Mouse (Mus musculus) urinary bladder, postnatal 14 days (tissue): Measurements from ENCODE around the gene Tbl2.

ENCODE experiments used
- DNase-seq: peaks from one replicate; pipeline ENCODE4 v3.0.0; 2021; ENCODE audit warnings: low spot score

The Tbl2 gene

DNA sequence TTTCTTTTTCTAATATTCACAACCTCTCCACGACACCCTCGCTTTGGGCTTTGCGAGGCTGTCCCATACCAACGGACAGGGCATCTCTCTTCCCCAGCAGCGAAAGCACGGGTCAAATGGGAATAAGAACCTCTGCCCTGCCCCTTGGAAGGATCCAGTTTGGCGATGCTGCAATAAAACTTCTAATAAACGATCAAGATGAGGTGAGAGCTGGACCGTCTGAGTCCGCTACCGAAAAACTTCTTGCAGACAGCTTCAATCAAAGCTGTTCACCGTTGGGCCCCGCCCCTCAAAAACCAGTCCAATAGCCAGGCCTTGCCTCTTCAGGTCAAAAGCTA, 773 bp upstream of the Tbl2 start:
- DNase-seq, result no peak

DNA sequence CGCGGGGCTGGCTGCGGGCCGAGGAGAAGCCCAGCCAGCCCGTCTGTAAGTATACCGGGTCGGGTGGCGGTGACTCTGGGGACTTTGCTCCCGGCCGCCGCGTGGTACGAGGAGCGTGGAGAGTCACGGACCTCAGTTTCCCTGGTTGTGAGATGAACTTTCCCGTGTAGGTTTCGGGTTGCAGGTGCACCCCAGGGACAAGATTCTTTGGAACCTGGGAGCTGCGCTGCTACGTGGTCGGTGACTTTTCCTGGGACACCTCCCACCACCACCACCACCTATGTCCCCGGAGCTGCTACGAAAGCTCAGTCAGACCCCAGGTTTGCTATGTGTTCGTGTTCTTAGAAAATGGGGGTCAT, 342 bp downstream of the Tbl2 start:
- no peak for DNase-seq

DNA sequence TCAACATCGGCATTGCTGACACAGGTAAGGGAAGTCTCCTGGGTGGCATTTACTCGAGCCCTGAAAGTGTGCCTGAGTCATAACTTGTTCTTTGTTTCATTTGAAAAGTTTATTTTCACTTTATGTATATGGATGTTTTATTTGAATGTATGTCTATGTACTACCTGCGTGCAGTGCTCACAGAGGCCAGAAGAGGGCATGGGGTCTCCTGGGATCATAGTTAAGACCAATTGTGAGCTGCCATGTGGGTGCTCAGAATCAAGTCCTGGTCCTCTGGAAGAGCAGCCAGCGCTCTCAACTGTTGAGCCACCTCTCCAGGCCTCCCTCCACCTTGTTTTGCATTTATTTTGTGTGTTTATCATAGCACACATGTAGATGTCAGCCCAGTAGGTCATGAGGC, 7.0 kb downstream of the Tbl2 start:
- no peak for DNase-seq

DNA sequence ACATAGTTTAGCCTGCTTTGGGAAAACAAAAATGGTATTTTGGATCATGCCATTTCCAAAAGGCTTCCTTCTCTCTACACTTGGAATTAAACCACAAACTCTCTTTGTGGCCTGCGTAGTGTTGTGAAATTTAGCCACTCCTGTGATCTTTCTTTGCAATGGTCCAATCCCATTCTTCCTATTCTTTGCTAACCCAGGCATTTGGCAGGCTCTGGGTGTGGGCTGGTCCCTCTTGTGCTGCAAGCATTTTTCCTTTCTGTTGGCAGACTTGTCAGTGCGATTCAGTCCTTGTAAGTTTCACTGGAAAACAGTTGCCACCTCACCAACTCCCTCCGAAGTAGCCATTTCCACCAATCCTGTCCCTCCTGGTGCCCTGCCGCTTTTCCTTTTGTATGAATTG, 11.8 kb downstream of the Tbl2 start:
- DNase-seq, result peak; percentile 43

DNA sequence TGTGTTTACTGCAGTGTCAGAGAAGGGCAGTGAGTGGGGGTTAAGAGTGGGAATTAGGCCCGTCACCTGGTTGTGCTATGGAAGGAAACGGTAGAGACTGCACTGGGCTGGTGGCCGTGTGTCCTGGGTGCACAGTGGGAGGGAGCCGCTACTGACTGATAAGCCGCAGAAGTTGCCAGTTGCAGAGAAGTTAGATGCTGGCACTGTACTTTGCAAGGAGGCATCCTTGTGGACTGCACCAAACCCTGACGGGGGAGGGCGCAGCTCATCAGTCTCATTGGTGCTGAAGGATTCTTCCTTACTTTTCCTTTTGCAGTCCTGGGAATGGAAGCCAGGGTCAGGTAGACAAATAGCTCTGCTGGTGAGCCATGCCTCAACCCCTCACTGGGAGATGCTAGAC, 12.2 kb downstream of the Tbl2 start:
- no peak for DNase-seq

DNA sequence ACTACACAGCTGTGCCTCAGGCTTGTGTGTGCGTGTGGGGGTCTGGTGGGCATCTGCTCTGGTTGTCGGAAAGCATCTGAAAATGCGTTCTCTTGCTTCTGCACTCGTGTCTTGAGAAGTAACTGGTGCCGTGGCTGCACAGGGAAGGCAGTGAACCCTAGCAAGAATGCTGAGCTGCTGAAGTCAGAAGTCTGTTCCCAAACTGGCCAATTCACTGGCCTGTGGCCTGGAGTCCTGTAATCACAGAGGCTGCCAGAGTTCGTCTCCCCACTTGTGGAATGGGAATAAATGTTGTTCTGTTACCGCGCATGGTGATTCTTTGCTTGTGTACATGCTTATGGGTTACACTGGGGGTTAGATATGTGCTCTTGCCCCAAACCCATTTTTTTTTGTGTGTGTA, 12.9 kb downstream of the Tbl2 start:
- DNase-seq, result no peak

DNA sequence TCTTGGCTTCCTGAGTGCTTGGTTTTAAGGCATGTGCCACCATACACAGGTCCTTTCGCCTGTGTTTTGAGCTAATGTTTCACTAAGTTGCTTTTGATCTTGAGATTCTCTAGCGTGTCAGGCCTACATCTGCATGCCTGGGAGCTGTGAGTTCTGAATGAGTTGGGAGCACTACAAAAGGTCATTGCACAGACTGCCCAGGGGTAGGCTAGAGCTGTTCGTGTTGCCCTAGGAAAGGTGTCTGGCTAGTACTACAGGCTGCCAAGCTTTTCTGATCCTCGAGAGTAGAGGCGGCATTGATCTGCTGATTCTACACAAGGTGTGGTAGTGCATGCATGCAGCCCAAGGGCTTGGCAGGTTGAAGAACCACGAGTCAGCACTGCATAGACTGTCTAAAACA, 13.4 kb downstream of the Tbl2 start:
- DNase-seq, result no peak

DNA sequence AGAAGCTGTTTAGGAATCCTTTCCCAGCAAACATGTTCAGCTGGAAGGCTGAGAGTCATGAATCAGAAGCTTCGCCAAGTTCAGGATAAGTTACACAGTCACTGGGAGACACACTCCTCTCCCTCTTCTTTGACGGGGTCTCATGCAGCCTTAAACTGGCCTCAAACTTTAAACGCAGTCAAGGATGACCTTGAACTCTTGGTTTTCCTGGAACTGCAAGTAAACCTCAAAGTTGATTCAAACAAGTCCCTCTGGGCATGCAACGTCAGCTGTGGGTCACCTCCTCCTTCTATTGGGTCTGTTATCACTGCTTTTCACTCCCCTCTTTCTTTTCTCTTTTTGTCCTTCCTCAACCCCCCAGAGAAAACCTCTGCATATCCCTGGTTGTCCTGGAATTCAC, 17.5 kb downstream of the Tbl2 start:
- no peak for DNase-seq

DNA sequence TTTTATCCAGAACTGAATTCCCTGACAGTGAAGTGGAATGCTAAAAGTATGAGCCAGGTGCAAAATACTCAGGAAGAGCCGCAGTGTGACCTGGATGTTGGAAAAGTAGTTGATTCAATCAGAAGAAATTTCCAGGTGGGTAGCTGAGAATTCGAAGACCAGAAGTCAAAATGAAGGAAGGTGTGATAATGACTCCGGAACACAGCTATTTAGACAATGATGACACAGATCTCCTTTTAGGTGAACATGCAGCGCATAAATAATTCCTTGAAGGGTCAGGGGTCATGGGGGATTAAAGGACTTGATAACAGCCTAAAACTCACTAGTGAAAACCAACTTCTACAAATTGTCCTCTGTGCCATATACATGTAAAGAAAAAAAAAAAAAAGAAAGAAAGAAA, 18.0 kb downstream of the Tbl2 start:
- DNase-seq, result no peak

DNA sequence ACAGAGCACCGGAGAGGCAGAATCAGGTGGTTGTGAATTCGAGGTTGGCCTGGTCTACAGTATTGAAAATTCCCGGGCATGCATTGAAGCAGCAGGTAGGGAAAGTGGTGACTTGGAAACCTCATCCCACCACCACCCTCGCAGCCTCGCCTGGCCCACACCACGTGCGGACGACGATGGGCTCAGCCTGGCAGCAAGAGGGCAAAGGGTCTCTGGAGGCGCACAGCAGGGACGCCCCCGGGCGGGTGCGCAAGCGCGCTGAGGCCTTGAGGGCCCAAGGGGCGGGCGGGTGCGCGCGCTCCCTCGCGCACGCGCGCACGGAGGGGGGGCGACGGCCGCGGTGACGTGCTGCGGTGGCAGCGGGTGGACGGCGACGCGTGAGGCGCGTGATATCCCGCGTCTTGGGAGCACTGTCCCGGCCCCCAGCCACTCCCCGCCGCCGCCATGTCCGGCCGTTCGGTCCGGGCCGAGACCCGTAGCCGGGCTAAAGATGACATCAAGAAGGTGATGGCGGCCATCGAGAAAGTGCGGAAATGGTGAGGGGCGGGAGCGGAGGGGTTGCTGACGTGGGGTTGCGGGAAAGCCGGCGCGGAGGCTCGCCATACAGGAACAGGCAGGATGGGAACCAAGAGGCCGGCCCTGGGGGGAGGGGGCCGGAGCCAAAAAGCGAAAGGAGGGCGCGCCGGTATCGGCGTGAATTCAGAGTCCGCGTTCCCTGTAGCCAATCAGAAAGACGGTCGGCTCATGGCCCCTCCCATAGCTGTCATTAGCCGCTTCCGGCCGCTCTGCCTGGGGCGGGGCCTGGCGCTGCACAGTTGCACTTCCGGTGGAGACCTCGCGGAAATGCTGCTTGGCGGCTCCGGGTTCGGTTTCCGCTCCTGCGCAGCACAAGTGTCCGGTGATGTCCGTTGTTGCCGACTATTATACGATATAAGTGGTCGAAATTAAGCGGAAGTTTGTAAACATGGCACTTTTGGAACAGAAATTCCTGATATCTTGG, 18.9 kb downstream of the Tbl2 start, which contains the start of gene Bcl7b:
Bcl7b (plus strand) TSS at position 221 of the 1,000 bp plus-strand sequence.
- peak; percentile 97 for DNase-seq

DNA sequence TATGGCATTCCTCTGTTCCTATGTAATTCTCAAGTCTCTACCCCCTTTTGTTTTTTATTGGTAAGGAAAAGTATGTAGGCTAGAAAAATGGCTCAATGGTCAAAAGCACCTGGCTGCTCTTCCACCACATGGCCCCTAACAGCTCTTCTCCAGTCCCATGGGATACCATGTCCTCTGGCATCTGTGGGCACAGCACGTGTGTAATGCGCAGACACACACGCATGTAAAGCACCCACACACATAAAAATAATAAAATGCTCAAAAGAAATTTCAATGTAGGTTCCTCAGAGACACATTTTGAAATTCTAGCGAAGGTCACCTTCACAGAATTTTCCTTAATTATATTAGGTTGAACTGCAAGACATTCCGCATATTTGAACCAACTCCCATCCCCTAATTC, 20.0 kb downstream of the Tbl2 start:
- no peak for DNase-seq

DNA sequence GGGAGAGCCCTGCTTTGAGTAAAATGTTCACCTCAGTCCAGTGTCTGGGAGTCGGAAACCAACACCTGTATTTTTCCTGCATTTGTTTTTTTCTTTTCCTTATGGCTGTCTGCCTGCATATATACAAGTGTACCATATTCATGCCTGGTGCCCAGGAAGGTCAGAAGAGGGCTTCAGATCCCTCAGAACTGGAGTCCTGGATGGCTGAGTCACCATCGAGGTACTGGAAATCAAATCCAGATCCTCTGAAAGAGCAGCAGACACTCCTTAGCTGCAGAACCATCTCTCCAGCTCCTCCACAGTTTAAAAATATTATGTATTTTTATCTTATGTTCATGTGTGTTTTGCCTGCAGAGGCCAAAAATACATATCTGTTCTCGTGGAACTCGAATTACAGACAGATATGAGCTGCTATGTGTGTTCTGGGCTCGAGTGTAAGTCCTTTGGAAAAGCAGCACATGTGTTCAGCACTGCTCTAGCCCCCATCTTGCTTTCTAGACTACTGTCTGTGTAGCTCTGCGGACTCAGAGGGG, 22.3 kb downstream of the Tbl2 start:
- DNase-seq, result no peak

DNA sequence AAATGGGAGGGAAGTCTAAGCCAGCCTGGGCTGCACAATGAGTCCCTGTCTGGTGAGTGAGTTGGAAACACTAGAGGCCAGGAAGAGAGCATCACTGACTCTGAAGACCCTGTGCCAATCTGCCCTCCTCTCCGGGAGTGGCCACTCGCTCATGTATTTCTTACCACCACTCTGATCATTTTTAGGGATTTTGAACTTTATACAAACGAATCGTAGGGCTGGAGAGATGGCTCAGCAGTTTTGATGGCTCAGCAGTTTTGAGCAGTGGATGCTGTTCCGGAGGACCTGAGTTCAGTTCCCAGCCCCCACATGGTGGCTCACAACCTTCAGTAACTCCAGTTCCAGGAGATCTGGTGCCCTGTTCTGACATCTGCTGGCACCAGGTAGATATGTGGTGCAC, 23.5 kb downstream of the Tbl2 start:
- DNase-seq, result no peak

DNA sequence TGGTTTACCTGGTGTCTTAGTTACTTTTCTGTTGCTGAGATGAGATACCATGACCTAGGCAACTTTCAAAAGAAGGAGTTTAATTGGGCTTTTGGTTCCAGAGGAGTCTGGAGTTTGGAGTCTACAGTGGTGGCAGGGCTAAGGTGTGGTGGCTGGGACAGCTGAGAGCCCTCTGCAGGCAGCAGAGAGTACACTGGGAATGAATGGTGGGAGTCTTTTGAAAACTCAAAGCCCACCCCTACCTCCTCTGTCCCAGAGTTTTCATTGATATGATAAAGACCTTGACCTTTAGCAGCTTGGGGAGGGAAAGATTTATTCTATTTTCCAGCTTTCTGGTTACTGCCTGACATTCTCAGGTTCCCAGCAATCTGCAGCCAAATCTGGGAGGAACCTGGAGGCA, 25.6 kb downstream of the Tbl2 start:
- no peak for DNase-seq

DNA sequence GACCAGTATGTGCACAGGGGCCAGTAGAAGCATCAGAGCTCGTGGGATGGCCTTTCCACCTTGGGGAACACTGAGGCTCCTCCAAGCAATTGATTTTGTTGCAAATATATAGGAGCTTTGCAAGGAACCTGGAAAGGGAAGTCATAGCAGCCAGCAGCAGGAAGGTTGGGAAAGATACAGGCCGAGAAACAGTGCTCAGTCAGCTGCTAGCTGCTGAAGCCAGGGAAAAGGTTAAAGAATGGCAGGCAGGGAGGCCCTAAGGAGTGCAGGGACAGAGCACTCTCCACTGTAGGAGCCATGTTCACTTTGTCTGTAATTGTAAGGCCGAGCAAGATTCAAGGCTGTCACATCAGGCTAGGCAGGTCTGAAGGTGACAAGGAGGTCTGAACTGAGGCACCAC, 29.1 kb downstream of the Tbl2 start:
- no peak for DNase-seq

DNA sequence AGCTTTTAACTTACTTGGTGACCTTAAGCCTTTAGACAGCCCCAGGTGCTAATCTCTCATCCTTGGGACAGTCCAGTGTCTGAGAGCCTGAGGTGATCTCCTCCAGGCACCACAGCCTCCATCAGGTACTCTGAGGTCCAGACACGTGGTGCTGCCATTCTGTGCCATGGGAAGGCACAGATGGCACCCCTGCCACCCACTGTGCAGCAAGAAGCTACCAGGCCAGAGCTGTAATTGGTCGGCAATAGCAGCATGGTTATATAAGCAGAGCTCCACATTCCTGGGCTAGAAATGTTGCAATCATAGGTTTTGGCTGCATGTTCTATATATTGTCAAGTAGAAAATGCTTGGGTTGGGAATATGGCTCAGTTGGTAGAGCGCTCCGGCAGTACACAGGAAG, 29.5 kb downstream of the Tbl2 start:
- DNase-seq, result no peak

DNA sequence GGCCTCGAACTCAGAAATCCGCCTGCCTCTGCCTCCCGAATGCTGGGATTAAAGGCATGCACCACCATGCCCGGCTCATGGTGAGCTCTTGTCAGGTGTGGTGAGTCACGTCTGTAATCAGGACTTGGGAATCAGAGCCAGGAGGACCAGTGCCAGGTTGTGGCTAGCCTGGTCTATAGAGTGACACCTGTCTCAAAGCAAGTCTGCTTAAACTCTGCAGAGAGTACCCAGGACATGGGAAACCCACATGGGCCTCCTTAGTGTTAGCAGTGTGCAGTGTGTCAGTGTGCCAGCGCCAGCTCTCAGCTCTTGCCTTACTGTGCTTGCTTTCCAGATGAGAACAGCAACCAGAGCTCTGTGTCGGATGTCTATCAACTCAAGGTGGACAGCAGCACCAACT, 30.2 kb downstream of the Tbl2 start:
- DNase-seq, result no peak

DNA sequence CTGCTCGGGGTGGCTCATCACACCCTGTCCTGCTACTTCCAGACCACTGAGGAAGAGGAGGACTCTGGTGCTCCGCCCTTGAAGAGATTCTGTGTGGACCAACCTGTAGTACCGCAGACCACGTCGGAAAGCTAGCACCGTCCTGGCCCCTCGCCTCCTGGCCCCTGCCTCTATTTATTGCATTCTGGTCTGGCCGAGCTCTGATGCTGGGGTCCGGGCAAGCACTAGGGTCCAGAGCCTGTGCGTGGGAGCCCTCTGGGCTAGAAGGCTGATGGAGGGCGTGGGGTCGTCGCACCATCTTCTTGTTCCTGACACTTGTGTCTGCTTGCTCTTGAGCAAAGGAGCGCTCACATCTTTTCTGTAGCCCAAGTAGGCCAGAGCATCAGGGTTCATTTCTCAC, 31.3 kb downstream of the Tbl2 start:
- DNase-seq, result no peak

DNA sequence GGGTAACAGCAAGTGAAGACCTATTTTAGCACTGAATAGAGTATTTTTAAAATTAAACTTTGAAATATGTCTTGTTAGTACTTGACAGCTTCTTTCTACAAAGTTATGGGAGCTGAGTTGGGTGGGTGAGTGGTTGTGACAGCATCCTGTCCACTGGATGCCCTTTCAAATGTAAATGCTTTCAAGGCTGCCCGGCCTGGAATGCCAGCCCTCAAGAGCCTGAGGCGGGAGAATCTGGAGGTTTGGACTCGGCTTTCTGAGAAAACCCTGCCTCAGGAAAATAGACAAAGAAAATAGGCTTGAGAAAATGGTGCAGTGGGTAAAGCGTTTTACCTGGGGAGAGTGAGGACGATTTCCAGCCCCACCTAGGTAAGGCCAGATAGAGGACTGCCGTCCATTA, 32.3 kb downstream of the Tbl2 start:
- DNase-seq, result no peak

DNA sequence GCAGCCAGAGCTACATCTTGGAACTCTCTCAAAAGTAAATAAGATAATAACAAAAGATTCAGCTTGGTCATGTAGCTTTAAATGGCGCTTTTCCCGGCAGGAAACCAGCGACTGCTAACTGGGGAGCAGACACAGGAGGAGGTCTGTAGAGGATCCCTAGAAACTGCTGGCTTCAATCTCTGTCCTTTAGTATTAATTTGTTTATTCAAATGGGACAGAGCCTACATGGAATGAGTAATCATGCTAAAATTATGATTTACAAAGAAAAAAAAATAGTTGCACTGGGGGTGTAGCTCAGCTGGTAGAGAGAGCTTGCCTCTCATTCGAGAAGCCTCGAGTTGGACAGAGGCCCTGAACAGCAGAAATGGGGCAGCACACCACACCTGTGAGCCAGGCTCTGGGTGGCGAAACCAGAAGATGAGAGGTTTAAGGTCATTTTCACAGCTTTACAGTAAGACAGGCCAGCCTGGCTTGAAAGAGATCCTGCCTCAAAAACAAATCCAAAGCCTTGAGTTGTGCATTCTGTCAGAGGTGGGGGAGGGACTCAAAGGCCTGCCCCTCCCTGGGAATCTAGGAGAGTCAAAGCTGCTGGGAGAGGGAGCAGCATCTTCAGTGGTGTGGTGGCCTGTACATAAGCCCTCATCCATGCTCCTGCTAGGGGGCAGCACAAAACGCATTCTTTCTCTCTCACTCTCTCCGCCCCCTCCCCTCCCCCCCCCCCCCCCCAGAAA, 33.8 kb downstream of the Tbl2 start:
- peak; percentile 19 for DNase-seq

DNA sequence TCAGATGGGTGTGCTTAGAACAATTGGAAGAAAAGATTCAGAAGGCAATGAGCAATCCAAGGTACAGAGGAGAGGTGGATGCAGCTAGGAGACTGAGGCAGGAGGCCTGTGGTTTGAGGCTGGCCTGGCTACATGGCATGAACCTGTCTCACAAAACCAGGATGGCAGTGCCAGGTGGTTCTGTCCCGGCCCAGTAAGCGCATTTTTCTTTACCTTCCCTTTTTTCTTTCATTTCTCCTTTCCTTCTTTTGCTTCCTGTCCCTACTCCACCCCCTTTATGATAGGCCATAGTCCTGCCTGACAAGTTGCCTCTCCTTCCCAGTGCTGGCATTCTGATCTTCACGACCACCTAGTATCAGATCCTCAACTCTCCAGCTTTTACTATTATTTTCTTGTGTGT, 35.6 kb downstream of the Tbl2 start:
- no peak for DNase-seq

DNA sequence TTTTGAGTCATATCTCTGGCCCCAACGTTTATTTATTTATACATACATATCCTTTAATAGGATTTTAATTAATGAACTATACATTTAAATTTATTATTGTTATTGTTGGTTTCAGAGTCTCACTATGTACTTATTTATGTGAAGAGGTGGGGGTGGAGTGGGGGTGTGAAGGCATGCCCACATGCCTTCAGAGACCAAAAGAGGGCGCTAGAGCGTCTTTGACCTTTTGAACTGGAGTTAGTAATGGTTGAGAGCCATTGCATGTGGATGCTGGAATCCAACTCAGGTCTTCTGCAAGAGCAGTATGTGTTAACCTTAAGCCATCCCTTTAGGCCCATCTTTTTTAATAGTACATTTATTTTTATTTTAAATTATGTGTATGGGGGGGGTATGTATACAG, 36.1 kb downstream of the Tbl2 start:
- no peak for DNase-seq

DNA sequence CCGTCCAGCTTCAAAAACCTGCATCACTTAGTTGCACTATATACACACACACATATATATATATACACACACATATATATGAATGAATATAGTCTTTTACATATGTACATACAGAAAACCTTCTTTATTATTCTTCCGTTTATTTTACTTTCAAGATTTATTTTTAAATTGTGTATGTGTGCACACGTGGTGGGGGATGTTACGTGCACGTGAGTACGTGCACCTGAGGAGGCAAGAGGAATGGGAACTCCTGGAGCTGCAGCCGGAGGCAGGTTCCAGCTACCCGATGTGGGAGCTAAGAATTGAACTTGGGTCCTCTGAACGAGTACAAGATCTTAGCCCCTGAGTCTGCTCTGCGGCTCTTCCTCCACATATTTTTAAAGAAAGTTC, 36.8 kb downstream of the Tbl2 start:
- no peak for DNase-seq
